Mouse (Mus musculus): ENCODE measurements around the gene Gpx5.

The Gpx5 gene

GRCm38 (mm10) chr13:21292631-21293030 lies at the start of gene Gpx5:
TSS of gene Gpx5 (minus strand) at chr13:21292731.
- DNase-seq, result no peak

DNA sequence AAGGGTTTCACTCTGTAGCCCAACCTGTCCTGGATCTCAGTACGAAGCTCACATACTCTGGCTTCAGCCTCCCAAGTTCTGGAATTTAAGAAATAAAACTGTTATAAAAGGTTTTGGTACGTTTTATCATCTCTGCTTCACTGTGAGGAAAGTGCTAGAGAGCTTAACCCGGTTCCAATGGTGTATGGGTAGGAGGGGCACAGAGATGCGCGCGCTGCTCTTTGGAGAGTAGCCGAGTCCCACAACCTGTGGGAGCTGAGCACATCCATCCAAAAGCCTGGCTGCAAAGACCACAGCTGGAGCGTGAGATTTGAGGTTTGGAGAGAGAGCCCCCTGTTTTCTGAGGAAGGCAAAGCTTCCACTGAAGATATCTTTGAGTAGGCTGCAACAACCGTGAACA lies 34.9 kb upstream of the Gpx5 start:
- peak; percentile 16 to 38 for DNase-seq

DNA sequence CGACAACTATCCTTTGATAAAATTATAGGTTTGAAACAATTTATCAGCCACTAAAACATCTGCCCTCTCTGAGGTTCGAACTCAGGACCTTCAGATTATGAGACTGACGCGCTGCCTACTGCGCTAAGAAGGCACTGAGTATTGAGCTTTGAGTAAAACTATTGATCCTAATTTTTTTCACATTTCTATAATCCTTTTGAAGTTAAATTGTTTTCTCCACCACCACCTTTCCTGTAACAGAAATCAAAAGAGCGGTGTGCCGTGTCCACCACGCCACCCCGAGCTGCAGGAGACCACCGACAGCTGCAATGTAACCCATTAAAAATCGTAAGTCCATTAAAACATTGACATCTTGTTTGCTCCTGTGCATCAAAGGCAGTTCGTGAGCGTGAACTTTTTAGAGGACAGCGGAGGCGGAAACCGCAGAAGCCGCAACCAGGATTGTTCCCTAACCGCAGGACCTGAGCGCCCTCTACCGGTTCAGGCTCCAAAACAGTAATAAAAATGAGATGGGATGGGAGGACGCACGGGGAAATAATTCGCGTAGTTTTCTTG lies 34.2 kb upstream of the Gpx5 start:
- peak; percentile 92 for DNase-seq

DNA sequence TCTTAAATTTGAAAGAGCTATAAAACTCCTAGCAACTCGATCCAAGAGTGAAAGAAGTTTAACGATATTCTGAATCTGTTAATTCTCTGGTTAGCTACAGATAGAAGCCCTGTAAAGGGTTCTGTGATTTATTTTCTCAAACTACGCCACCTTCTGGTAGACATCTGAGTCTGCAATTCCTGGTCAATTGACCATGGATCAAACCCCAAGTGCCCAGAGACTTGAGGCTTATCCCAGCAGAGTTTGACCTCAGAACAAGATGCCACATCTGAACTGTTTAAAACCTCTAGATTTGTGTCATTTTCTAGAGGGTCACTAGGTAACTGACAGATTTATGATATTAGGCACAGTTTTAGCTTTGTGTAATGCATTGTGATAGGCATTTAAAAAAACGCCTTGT lies 33.7 kb upstream of the Gpx5 start:
- no peak for DNase-seq

GRCm38 (mm10) chr13:21323405-21323804 lies 30.9 kb upstream of the Gpx5 start:
- no peak for DNase-seq

- DNase-seq, result peak; percentile 31 to 37
Observed at GRCm38 (mm10) chr13:21322509-21323375, 30.2 kb upstream of the Gpx5 start.

- DNase-seq, result no peak
Observed at GRCm38 (mm10) chr13:21321890-21322494, 29.5 kb upstream of the Gpx5 start.

- no peak for DNase-seq
Observed at GRCm38 (mm10) chr13:21320262-21320661, 27.7 kb upstream of the Gpx5 start.

GRCm38 (mm10) chr13:21313903-21314302 lies 21.4 kb upstream of the Gpx5 start:
- DNase-seq, result no peak

DNA sequence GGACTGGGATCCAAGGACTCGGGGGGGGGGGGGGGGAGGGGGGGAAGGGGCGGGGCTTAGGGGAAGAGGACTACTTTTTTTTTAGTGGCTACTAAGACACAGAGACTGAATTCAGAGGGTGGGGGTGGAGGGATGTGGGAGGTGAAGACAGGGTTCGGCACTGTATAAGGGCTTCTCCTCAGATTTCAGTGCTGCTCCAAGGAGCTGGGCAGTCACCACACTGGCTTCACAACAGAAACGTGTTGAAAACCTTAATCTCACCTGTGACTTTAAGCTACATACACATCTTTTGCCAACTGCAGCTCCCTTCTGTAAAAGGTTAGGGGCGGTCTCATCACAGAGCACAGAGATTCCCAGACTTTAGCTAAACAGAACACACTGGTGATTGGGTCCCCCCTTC lies 20.3 kb upstream of the Gpx5 start:
- DNase-seq, result no peak

- DNase-seq, result peak in 1 of 2 experiments; percentile 9
Observed at GRCm38 (mm10) chr13:21311926-21312325, 19.4 kb upstream of the Gpx5 start, which contains the start of gene Gpx6. TSS of gene Gpx6 (plus strand) at chr13:21312125.

GRCm38 (mm10) chr13:21309788-21310187 lies 17.3 kb upstream of the Gpx5 start:
- DNase-seq, result no peak

DNA sequence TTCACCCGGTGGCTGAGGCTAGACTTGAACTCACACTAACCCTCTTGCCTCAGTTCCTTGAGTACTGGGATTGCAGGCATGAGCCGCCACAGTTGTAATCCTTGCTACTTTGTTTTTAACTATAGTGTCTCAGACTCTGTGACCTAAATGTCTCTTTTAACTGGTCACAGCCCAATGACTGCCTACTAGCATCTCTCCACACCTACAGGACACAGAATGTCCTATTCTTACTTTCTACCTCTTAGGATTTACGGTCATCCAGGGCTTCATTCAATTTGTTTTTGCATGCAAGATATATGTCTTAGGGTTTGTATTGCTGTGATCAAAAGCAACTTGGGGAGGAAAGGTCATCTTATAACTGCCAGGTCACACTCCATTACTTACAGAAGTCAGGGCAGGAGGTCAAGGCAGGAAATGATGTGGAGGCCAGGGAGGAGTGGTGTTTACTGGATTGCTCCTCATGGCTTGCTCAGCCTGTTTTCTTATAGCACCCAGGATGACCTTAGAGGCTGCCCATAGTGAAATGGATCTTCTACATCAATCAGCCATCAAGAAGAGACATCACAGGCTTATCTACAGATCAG lies 12.0 kb upstream of the Gpx5 start:
- no peak for DNase-seq

GRCm38 (mm10) chr13:21298557-21298956 lies 6.0 kb upstream of the Gpx5 start:
- DNase-seq, result no peak

- DNase-seq, result peak; percentile 68 to 78
Observed at GRCm38 (mm10) chr13:21279559-21279958, 13.0 kb downstream of the Gpx5 start.

DNA sequence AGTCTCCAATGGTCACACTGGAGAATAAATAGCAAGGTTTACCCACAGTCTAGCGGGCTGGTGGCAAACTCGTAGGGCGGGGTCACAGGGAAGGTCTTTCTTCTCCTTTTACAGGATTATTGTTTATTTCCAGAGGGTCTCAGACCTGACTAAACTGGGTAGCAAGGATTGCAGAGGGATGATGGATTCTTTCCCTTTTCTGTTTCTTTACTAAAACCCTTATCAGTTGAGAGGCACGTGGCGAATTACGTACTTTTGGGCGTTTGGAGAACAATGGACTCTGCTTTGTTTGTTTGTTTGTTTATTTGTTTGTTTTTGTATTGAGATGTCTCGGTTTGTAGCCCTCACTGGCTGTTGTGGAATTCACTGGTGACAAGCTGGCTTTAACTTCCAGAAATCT lies 13.5 kb downstream of the Gpx5 start:
- peak in 1 of 2 experiments; percentile 8 for DNase-seq

DNA sequence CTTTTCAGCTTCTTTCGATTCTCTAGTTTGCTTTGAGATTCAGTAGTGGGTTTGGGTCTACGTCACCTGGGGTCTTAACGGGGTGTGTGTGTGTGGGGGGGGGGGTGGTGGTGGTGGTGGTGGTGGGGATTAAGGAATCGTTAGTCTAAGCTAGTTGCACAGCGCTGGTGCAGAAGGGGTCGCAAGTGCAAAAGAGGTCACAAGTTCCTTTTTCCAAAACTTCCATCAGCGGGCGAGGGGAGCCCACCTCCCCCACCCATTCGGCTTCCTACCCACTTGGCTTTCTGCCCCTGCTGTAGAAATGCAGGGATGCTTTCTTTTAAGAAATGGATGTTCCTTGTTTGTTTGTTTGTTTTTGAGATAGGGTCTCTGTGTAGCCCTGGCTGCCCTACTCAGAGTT lies 16.0 kb downstream of the Gpx5 start:
- peak in 1 of 2 experiments; percentile 5 for DNase-seq

GRCm38 (mm10) chr13:21275815-21276550 lies 16.5 kb downstream of the Gpx5 start:
- peak; percentile 61 to 75 for DNase-seq

DNA sequence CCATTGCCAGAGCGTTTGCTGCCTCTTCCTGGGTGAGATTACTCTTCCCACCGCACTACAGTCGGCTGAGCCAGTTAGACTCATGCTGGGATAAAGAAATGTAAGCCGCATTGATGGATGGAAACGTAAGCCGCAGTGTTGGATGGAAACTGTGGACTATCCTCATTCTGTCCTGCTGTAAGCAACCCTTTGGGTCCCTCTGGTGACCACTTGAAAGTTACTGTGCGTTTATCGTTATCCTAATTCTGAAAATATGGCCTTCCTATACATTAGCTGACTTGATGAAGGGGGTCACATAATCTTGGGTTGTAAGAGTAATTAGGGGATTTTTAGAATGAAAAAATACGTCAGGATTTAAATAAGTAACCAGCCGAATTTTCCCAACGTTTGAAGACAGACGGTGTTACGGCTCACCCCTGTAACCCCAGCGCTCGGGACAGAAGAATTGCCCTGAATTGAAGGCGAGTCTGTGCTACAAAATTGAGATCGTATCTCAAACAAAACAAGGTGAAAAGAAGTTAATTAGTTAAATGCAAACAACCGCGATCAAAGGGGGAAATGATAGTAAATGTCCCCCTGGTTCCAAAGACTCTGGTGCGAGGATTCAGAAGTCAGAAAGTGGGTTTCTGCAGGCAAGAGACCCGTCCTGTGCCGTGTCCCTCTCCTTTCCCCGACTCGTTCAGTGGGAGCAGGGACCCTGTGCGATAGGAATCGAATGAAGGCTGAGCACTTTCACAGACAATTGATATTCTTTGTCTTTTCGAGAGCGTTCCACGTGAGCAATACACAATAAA lies 17.3 kb downstream of the Gpx5 start:
- DNase-seq, result peak; percentile 22 to 47

DNA sequence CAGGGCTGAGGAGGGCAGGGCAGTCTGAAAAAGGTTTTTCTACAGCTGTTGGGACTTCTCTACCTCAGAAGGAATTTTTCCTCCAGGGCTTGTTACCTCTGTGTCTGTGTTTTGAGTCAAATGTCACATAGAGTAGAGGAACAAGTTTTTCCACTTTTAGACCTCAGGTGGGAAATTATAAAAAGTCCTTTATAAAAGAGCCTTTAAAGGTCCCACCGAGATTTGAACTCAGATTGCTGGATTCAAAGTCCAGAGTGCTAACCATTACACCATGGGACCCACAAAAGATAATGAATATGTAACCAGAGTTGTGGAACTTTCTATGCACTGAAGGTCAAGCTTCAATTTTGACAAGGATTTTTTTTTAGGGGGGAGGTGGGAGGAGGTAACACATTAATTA lies 24.3 kb downstream of the Gpx5 start:
- DNase-seq, result no peak

- no peak for DNase-seq
Observed at GRCm38 (mm10) chr13:21267541-21267940, 25.0 kb downstream of the Gpx5 start.

DNA sequence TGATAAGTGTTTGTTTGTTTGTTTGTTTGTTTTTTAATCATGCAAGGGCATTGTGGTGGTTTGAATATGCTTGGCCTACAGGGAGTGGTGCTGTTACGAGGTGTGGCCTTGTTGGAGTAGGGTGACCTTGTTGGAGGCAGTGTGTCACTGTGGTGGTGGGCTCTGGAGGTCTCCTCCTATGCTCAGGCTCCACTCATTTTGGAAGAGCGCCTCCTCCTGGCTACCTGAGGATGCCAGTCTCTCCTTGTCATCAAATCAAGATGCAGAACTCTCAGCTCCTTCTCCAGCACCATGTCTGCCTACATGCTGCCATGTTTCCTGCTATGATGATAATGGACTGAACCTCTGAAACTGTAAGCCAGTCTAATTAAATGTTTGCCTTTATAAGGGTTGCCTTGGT lies 26.8 kb downstream of the Gpx5 start:
- DNase-seq, result no peak

Data from kidney, postnatal 4 days (tissue).